ENCODE assay signal across 9 mouse cellular contexts in the genomic region with DNA sequence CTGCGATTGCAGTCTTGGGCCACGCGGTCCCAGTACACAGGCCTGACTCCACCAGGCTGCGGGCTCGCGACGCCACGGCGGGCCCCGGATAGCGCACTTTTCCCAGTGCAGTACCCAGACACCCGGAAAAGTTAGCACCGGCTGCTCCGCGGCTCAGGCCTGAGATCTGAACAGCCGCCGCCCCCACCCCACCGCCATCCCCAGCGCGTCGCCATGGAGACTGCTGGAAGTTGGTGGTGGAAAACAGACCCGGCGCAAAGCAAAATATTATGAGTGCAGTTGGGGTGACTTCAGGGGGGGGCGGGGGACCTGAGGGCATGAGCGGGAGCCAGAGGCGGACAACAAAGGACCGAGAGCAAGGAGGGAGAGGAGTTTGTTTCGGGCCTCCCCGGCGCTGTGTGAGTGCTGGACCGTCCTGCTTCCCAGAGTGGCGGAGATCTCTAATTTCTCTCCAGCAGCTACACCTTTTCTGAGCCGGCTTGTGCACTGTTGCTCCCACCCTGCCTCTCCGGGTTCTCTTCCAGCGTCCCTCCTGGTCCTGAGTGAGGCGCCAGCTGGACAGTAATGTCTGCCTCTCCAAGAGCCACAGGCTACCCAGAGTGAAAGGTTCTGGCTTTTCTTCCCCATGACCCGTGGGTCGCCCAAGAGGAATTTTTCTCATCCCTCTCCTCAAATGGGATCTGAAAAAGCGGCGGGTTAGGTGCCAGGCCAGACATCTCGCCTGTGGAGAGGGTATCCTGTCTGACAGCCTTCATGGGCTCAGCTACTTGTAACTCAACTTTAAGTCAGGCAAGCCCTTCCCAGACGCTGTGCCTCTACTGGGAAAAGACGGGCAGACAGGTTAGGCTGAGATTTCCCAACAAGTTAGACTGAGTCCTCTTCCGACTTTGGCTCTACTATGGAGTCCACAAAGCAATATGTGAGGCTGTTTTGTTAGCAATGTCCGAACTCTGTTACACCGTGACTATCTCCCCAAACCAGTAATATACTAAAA. TPM values are rescaled to one million over a fixed set of nuclear protein-coding genes. Genes with fewer than 3 reads are reported as not detected.
DNase-seq lines count a peak whose midpoint lies in the region; ATAC-seq and TF ChIP-seq lines count a peak whose summit lies in the region.
"Had no signal": no experiment of that assay in that cellular context is flagged by ENCODE, and none has a peak within 500 bp of the region (broad histone marks: within the 10 kb centered on the region; RNA-seq: fewer than 3 reads in every experiment).

No protein-coding gene starts in this region.

- peak; percentile 53; the same call in 1 of the 2 replicates for ATAC-seq in heart, embryonic 12.5 days (ENCODE audit: insufficient number of reproducible peaks, low FRiP score)
- 0 out of 2 replicates have a peak, but pooled peaks have one; percentile 35 for ATAC-seq in embryonic facial prominence, embryonic 15.5 days (ENCODE audit: insufficient number of reproducible peaks, low FRiP score, low TSS enrichment, low read depth)
- peak; percentile 59; the same call in 1 of the 2 replicates for ATAC-seq in limb, embryonic 13.5 days (ENCODE audit: low FRiP score, low read depth)
- ATAC-seq in stomach, embryonic 16.5 days (ENCODE audit: insufficient read depth, low FRiP score), result no peak
- no peak; the same call in 1 of the 2 replicates for ATAC-seq in granulocyte monocyte progenitor cell, adult 5-6 weeks (replicated peaks; ENCODE audit: poor library complexity, severe bottlenecking)

- TF ChIP-seq CTCF in ES-Bruce4 (IDR thresholded peaks at IDR 0.05; ENCODE audit: low read depth, low read length), result no peak

- no peak overlapping the region for H3K27ac ChIP-seq in heart, embryonic 12.5 days (ENCODE audit: poor library complexity, severe bottlenecking)
- no peak overlapping the region for H3K27ac ChIP-seq in ES-Bruce4 (ENCODE audit: insufficient read depth, low read length)
- no peak overlapping the region for H3K27ac ChIP-seq in embryonic facial prominence, embryonic 15.5 days (replicated peaks)
- H3K27ac ChIP-seq in limb, embryonic 13.5 days, result no peak overlapping the region
- H3K27ac ChIP-seq in stomach, embryonic 16.5 days (ENCODE audit: low read length), result no peak overlapping the region

- TF ChIP-seq POLR2A in ES-Bruce4 (IDR thresholded peaks at IDR 0.05; ENCODE audit: insufficient read depth, low read length), result no peak

- 5% methylated on average over 46 of the region's 46 CpGs for WGBS in heart, embryonic 12.5 days
- 7% methylated on average over 46 of the region's 46 CpGs for WGBS in embryonic facial prominence, embryonic 15.5 days
- WGBS in limb, embryonic 13.5 days, result 5% methylated on average over 46 of the region's 46 CpGs
- WGBS in stomach, embryonic 16.5 days, result 7% methylated on average over 46 of the region's 46 CpGs

- H3K4me3 ChIP-seq in heart, embryonic 12.5 days, result peak overlapping the region; percentile 45
- H3K4me3 ChIP-seq in ES-Bruce4 (ENCODE audit: low read depth, low read length), result peak overlapping the region; percentile 21
- peak overlapping the region; percentile 32 for H3K4me3 ChIP-seq in embryonic facial prominence, embryonic 15.5 days (replicated peaks)
- H3K4me3 ChIP-seq in limb, embryonic 13.5 days, result peak overlapping the region; percentile 41
- peak overlapping the region; percentile 34 for H3K4me3 ChIP-seq in stomach, embryonic 16.5 days (replicated peaks; ENCODE audit: low read length)

- H3K27me3 ChIP-seq in heart, embryonic 12.5 days (replicated peaks), result peaks cover 86% of the 10 kb centered on the region
- H3K27me3 ChIP-seq in ES-Bruce4 (ENCODE audit: control insufficient read depth, insufficient read depth, low read length, poor library complexity, severe bottlenecking), result peaks cover 36% of the 10 kb centered on the region
- H3K27me3 ChIP-seq in embryonic facial prominence, embryonic 15.5 days, result peaks cover 87% of the 10 kb centered on the region
- H3K27me3 ChIP-seq in limb, embryonic 13.5 days, result peaks cover 79% of the 10 kb centered on the region
- peaks cover 81% of the 10 kb centered on the region for H3K27me3 ChIP-seq in stomach, embryonic 16.5 days (ENCODE audit: control insufficient read depth, insufficient read depth, low read length)

- no peak for DNase-seq in heart, postnatal 14 days
- no peak for DNase-seq in gastrocnemius, postnatal 25 days

- intact Hi-C loops in heart, postnatal 14 days (cut with DNase I), result no loop called here

- peak overlapping the region; percentile 79 for H3K4me2 ChIP-seq in heart, embryonic 12.5 days
- H3K4me2 ChIP-seq in embryonic facial prominence, embryonic 15.5 days (replicated peaks), result peak overlapping the region; percentile 52
- H3K4me2 ChIP-seq in limb, embryonic 13.5 days (replicated peaks), result peak overlapping the region; percentile 73
- peak overlapping the region; percentile 53 for H3K4me2 ChIP-seq in stomach, embryonic 16.5 days (ENCODE audit: low read depth, low read length)

- H3K9me3 ChIP-seq in heart, embryonic 12.5 days (replicated peaks), result no peaks in the 10 kb centered on the region
- H3K9me3 ChIP-seq in ES-Bruce4 (replicated peaks; ENCODE audit: control insufficient read depth, insufficient read depth, low read length, poor library complexity, severe bottlenecking), result no peaks in the 10 kb centered on the region
- H3K9me3 ChIP-seq in embryonic facial prominence, embryonic 15.5 days (replicated peaks), result no peaks in the 10 kb centered on the region
- no peaks in the 10 kb centered on the region for H3K9me3 ChIP-seq in limb, embryonic 13.5 days
- H3K9me3 ChIP-seq in stomach, embryonic 16.5 days (replicated peaks; ENCODE audit: control insufficient read depth, low read length), result no peaks in the 10 kb centered on the region
- H3K9me3 ChIP-seq: G1E had no signal

- no peak for TF ChIP-seq EP300 in ES-Bruce4 (IDR thresholded peaks at IDR 0.05; ENCODE audit: insufficient read depth, low read depth, low read length)

- H3K4me1 ChIP-seq in heart, embryonic 12.5 days (replicated peaks), result peaks cover 41% of the 10 kb centered on the region
- no peaks in the 10 kb centered on the region for H3K4me1 ChIP-seq in ES-Bruce4 (ENCODE audit: control insufficient read depth, insufficient read depth, low read length)
- peaks cover 40% of the 10 kb centered on the region for H3K4me1 ChIP-seq in embryonic facial prominence, embryonic 15.5 days
- peaks cover 38% of the 10 kb centered on the region for H3K4me1 ChIP-seq in limb, embryonic 13.5 days
- peaks cover 25% of the 10 kb centered on the region for H3K4me1 ChIP-seq in stomach, embryonic 16.5 days (ENCODE audit: control insufficient read depth, insufficient read depth, low read length)

- H3K9ac ChIP-seq in heart, embryonic 12.5 days, result peak overlapping the region; percentile 31
- H3K9ac ChIP-seq in ES-Bruce4 (ENCODE audit: low read depth, poor library complexity, severe bottlenecking), result no peak overlapping the region
- H3K9ac ChIP-seq in embryonic facial prominence, embryonic 15.5 days, result no peak overlapping the region
- peak overlapping the region; percentile 51 for H3K9ac ChIP-seq in limb, embryonic 13.5 days
- H3K9ac ChIP-seq in stomach, embryonic 16.5 days (ENCODE audit: low read length), result no peak overlapping the region

- no peaks in the 10 kb centered on the region for H3K36me3 ChIP-seq in heart, embryonic 12.5 days
- H3K36me3 ChIP-seq in ES-Bruce4 (ENCODE audit: control insufficient read depth, insufficient read depth, low read length, poor library complexity, severe bottlenecking), result no peaks in the 10 kb centered on the region
- no peaks in the 10 kb centered on the region for H3K36me3 ChIP-seq in embryonic facial prominence, embryonic 15.5 days
- no peaks in the 10 kb centered on the region for H3K36me3 ChIP-seq in limb, embryonic 13.5 days
- H3K36me3 ChIP-seq in stomach, embryonic 16.5 days (ENCODE audit: control insufficient read depth, insufficient read depth, low read length), result no peaks in the 10 kb centered on the region
- H3K36me3 ChIP-seq: G1E had no signal

RNA-seq across cellular contexts. Expression of gene Rfx4, which starts 4.6 kb away (rescaled TPM):
- polyA plus RNA-seq in heart, embryonic 12.5 days (2016; fragmentation: Nextera tagmentation; extraction: Ambion mirVana), result 0.19 and 0.42 TPM in 2 replicates
- under 1 TPM; 0.07 to 0.19 TPM for total RNA-seq in heart, postnatal 14 days (2021)
- polyA plus RNA-seq in ES-Bruce4 (2011; ENCODE audit: insufficient read depth, insufficient read length, low read depth, missing spikeins), result 0.29 and 0.30 TPM in 2 replicates
- polyA plus RNA-seq in embryonic facial prominence, embryonic 15.5 days (2015; fragmentation: Nextera tagmentation; extraction: Ambion mirVana), result 0.14 and 0.15 TPM in 2 replicates
- 0.52 and 0.55 TPM in 2 replicates for polyA plus RNA-seq in limb, embryonic 13.5 days (2015; fragmentation: Nextera tagmentation; extraction: Ambion mirVana)
- 0.06 TPM in 1 of 2 replicates, not detected in the other for polyA plus RNA-seq in stomach, embryonic 16.5 days (2015; fragmentation: Nextera tagmentation; extraction: Ambion mirVana)
- not detected for total RNA-seq in gastrocnemius, postnatal 25 days (2021)
- total RNA-seq in granulocyte monocyte progenitor cell, adult 5-6 weeks (2014; fragmentation: Nextera tagmentation), result not detected in 2 replicates
- total RNA-seq in granulocyte monocyte progenitor cell, adult 5-6 weeks (2017), result not detected in 2 replicates
- total RNA-seq: G1E had no signal
- polyA plus RNA-seq: G1E had no signal

Comparison
In these comparisons a context has a peak if more than half of its experiments do, and no peak if none do; other contexts are left out.
1. ATAC-seq: peak in heart, embryonic 12.5 days (single experiment), embryonic facial prominence, embryonic 15.5 days (single experiment) and limb, embryonic 13.5 days (single experiment); none in stomach, embryonic 16.5 days (single experiment) and granulocyte monocyte progenitor cell, adult 5-6 weeks (single experiment).
2. H3K9ac ChIP-seq: peak in heart, embryonic 12.5 days (single experiment) and limb, embryonic 13.5 days (single experiment); none in ES-Bruce4 (single experiment), embryonic facial prominence, embryonic 15.5 days (single experiment) and stomach, embryonic 16.5 days (single experiment).
3. Peak in every context shown above with its lines, with median percentiles within 50 percentile points of each other: H3K4me2 ChIP-seq and H3K4me3 ChIP-seq.